8 mouse cellular contexts compared by ENCODE assay signal in genomic region chr2:73003049-73003448, GRCm38 (mm10). TPM values are rescaled to one million over a fixed set of nuclear protein-coding genes. Genes with fewer than 3 reads are reported as not detected.
A peak's percentile ranks its signal among the peaks of the same experiment; 100 is the strongest.
DNase-seq lines count a peak whose midpoint lies in the region; ATAC-seq and TF ChIP-seq lines count a peak whose summit lies in the region.

No protein-coding gene starts in this region.

- H3K27ac ChIP-seq in left cerebral cortex, adult 2 months = peak overlapping the region; percentile 72
- peak overlapping the region; percentile 89; the same call in 1 of the 2 replicates for H3K27ac ChIP-seq in embryonic facial prominence, embryonic 13.5 days
- peak overlapping the region; percentile 95 for H3K27ac ChIP-seq in liver, embryonic 13.5 days

- no peak overlapping the region for H3K4me3 ChIP-seq in left cerebral cortex, adult 2 months
- H3K4me3 ChIP-seq in embryonic facial prominence, embryonic 13.5 days = no peak overlapping the region
- peak overlapping the region; percentile 18 for H3K4me3 ChIP-seq in liver, embryonic 13.5 days (replicated peaks)

- no peak for DNase-seq in left cerebral cortex, adult 2 months (ENCODE audit: extremely low spot score in 1 of 2, low spot score in 2 of 2)
- DNase-seq in left cerebral cortex, adult 9 months (ENCODE audit: low spot score in 2 of 2) = no peak
- peak; percentile 71 to 72 for DNase-seq in heart, postnatal 10 days
- DNase-seq in liver, embryonic 13.5 days = peak; percentile 41
- peak; percentile 67 for DNase-seq in spleen, adult 12 weeks (ENCODE audit: low spot score)
- no peak for DNase-seq in right cerebral cortex, postnatal 10 days (ENCODE audit: low spot score in 2 of 2)
- DNase-seq in cerebellum, postnatal 36 days = no peak

- WGBS in embryonic facial prominence, embryonic 13.5 days = 41% methylated on average over 11 of the region's 12 CpGs
- WGBS in liver, embryonic 13.5 days (ENCODE audit: insufficient replicate concordance) = 16% methylated on average over 11 of the region's 12 CpGs

- no peak for TF ChIP-seq CTCF in left cerebral cortex, adult 2 months (IDR thresholded peaks at IDR 0.05)

- no peak for ATAC-seq in embryonic facial prominence, embryonic 13.5 days (ENCODE audit: insufficient number of reproducible peaks, insufficient read depth, low FRiP score, low TSS enrichment, low read depth)
- no peak for ATAC-seq in liver, embryonic 13.5 days (ENCODE audit: low read depth)

- no peaks in the 10 kb centered on the region for H3K36me3 ChIP-seq in embryonic facial prominence, embryonic 13.5 days
- H3K36me3 ChIP-seq in liver, embryonic 13.5 days = no peaks in the 10 kb centered on the region

- H3K9me3 ChIP-seq in embryonic facial prominence, embryonic 13.5 days = no peaks in the 10 kb centered on the region
- H3K9me3 ChIP-seq in liver, embryonic 13.5 days (replicated peaks) = no peaks in the 10 kb centered on the region

- no peaks in the 10 kb centered on the region for H3K27me3 ChIP-seq in embryonic facial prominence, embryonic 13.5 days
- no peaks in the 10 kb centered on the region for H3K27me3 ChIP-seq in liver, embryonic 13.5 days

- no peak overlapping the region for H3K9ac ChIP-seq in embryonic facial prominence, embryonic 13.5 days
- peak overlapping the region; percentile 72 for H3K9ac ChIP-seq in liver, embryonic 13.5 days

- peak overlapping the region; percentile 51 for H3K4me2 ChIP-seq in embryonic facial prominence, embryonic 13.5 days
- peak overlapping the region; percentile 61 for H3K4me2 ChIP-seq in liver, embryonic 13.5 days

- peaks cover 29% of the 10 kb centered on the region for H3K4me1 ChIP-seq in embryonic facial prominence, embryonic 13.5 days
- H3K4me1 ChIP-seq in liver, embryonic 13.5 days (replicated peaks) = peaks cover 67% of the 10 kb centered on the region

- intact Hi-C loops in left cerebral cortex, adult 2 months (cut with DNase I) = no loop called here
- intact Hi-C loops in heart, postnatal 10 days (cut with DNase I) = loop anchor here (1.0 to 5.0 kb wide), 2 partner anchors 23 to 44 kb away; partner anchors contain the start of gene Sp3

RNA-seq across cellular contexts. Expression of gene Gm11084, which starts 16.5 kb away (rescaled TPM):
- not detected for total RNA-seq in left cerebral cortex, adult 2 months (2021)
- polyA plus RNA-seq in embryonic facial prominence, embryonic 13.5 days (2015; fragmentation: Nextera tagmentation; extraction: Ambion mirVana) = not detected in 2 replicates
- total RNA-seq in heart, postnatal 10 days (2021) = not detected
- not detected in 2 replicates for polyA plus RNA-seq in liver, embryonic 13.5 days (2015; fragmentation: Nextera tagmentation; extraction: Ambion mirVana)

RNA-seq across cellular contexts. Expression of gene Sp3, which starts 22.8 kb away (rescaled TPM):
- total RNA-seq in left cerebral cortex, adult 2 months (2021) = 10 to 100 TPM; 51.4 to 56.6 TPM
- 67.4 and 69.0 TPM in 2 replicates for polyA plus RNA-seq in embryonic facial prominence, embryonic 13.5 days (2015; fragmentation: Nextera tagmentation; extraction: Ambion mirVana)
- 10 to 100 TPM; 60.3 to 61.8 TPM for total RNA-seq in heart, postnatal 10 days (2021)
- polyA plus RNA-seq in liver, embryonic 13.5 days (2015; fragmentation: Nextera tagmentation; extraction: Ambion mirVana) = 29.6 and 37.6 TPM in 2 replicates

Comparison
In these comparisons a context has a peak if more than half of its experiments do, and no peak if none do; other contexts are left out.
1. DNase-seq: peak in heart, postnatal 10 days (2 of 2), liver, embryonic 13.5 days (single experiment) and spleen, adult 12 weeks (single experiment); none in left cerebral cortex, adult 2 months (0 of 2), left cerebral cortex, adult 9 months (0 of 2), right cerebral cortex, postnatal 10 days (0 of 2) and cerebellum, postnatal 36 days (0 of 2).
2. Peak in every context shown above with its lines, with median percentiles within 50 percentile points of each other: H3K27ac ChIP-seq.